Mouse (Mus musculus): Measurements from ENCODE around the gene Gm16253. TPM values are rescaled to one million over a fixed set of nuclear protein-coding genes. Genes with fewer than 3 reads are reported as not detected.

Gm16253 gene
- polyA plus RNA-seq, 1 experiment = not detected

DNA sequence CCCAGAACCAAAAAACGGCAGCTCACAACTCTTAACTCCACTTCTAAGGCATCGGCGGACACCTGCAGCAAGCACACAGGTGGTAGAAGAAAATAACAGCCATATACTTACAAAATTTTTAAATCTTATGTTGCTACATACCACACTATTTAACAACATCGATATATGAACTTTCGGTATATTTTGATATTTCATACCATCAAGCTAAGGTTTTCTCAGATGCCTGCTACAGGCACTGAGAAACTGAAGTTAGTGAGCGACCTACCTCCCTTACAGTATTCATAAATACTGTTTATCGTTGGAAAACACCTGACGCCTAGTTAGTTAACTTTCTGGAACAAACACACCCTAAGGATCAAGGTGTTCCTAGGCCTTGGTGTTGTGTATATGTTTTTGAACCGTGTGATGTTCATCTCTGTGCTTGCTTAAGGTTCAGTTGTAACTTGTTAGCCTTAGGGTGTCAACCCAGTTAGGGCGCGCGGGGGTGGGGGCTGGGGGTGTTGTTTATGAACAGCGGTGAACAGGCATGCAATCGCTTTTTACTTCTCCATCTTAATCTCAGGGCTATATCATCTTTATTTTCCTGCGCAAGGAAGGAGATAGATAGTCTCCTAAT, 20.7 kb upstream of the Gm16253 start:
- H3K4me3 ChIP-seq (ENCODE audit: insufficient read depth, low read length) = 0 out of 2 replicates have a peak overlapping the region, but pooled peaks have one; percentile 6
- H3K27ac ChIP-seq (ENCODE audit: insufficient read depth, low read depth, low read length) = no peak overlapping the region
- TF ChIP-seq POLR2A (IDR thresholded peaks at IDR 0.05; ENCODE audit: borderline replicate concordance, low read depth, low read length) (no peak), CTCF (IDR thresholded peaks at IDR 0.05; ENCODE audit: low read depth, low read length) (no peak)
- peaks cover 22% of the 10 kb centered on the region for H3K4me1 ChIP-seq (ENCODE audit: control insufficient read depth, insufficient read depth, low read length)

DNA sequence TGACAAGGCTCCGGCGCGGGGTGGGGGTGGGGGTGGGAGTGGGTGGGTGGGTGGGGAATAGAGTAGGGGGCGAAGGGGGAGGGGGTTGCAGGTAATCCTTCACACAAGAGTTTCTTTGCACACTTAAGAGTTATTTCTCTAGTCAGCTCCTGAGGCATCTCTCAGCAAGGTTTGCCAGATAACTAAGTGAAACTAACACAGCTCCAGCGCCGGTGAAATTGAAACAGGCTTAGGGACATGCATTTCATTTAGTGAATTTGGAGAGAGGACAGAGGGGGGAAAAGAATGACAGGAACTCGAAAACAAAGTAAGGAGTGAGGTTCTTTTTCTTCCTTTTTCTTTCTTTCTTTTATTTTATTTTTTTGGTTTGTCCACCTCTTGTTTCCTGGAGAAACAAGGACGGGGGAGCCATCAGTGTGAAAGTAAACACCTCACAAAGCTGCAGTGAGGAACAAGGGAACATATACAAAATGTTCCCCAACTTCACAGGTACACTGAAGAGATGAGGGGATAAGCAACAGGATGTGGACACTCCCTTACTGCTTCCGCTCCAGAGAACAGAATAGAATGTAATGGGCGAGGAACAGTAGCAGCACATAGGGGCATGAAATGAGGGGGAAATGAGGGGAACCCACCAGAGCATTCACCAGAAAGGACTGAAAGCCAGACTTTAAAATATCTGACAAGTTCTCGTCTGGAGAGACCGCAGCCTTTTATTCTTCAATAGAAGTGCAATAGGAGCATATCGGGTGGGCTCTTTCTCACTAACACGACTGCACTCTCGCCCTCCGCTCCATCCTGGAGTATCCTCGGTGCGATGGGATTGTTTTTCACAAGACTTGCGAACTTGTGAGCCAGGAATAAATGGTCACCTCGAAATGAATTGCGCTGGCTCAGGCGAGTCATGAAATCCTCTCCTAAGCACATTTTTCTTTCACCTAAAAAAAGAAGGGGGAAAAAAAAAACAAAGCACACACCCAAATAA, 19.8 kb upstream of the Gm16253 start:
- peaks cover 17% of the 10 kb centered on the region for H3K4me1 ChIP-seq (ENCODE audit: control insufficient read depth, insufficient read depth, low read length)
- peak overlapping the region; percentile 69 for H3K4me3 ChIP-seq (ENCODE audit: insufficient read depth, low read length)
- peak overlapping the region; percentile 96 for H3K27ac ChIP-seq (ENCODE audit: insufficient read depth, low read depth, low read length)
- no peak for TF ChIP-seq CTCF (IDR thresholded peaks at IDR 0.05; ENCODE audit: low read depth, low read length)
- TF ChIP-seq POLR2A (IDR thresholded peaks at IDR 0.05; ENCODE audit: borderline replicate concordance, low read depth, low read length) = no peak

DNA sequence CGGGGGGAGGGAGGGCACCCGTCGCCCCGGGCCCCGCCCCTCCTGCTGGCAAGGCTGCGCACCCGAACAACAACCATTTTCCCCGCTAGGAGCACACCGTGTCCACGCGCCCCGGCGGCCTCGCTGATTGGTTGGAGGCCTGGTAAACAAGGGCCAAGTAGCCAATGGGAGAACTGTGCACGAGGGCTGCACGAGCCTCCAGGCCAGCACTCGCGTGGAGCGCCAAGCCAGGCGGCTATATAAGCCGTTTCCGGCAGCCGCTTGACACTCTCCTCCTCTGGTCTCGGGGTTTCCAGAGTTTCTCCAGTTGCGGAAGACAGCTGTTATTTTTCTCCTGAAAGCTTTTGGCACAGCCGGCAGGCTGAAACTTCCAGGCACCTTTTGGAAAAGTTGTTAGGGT, 19.1 kb upstream of the Gm16253 start, which contains the start of gene Txnip:
Gene Txnip, plus strand, starts transcription at position 264 of the 400 bp plus-strand sequence.
- Histone ChIP-seq H3K27ac (ENCODE audit: insufficient read depth, low read depth, low read length) (peak within 1 kb of the TSS; percentile 100), H3K4me3 (ENCODE audit: insufficient read depth, low read length) (peak within 1 kb of the TSS; percentile 85), H3K4me1 (ENCODE audit: control insufficient read depth, insufficient read depth, low read length) (peaks cover 16% of the 10 kb centered on the region)
- TF ChIP-seq POLR2A (IDR thresholded peaks at IDR 0.05; ENCODE audit: borderline replicate concordance, low read depth, low read length) (peak; percentile 98), CTCF (IDR thresholded peaks at IDR 0.05; ENCODE audit: low read depth, low read length) (no peak)

DNA sequence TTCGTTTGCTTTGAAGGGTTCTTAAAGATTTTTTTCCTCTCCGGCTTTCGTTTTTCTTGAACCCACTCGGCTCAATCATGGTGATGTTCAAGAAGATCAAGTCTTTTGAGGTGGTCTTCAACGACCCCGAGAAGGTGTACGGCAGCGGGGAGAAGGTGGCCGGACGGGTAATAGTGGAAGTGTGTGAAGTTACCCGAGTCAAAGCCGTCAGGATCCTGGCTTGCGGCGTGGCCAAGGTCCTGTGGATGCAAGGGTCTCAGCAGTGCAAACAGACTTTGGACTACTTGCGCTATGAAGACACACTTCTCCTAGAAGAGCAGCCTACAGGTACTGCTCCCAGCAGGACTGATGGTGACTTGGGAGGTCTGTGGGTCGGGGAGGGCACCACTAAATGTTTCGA, 18.6 kb upstream of the Gm16253 start:
- peak overlapping the region; percentile 85 for H3K4me3 ChIP-seq (ENCODE audit: insufficient read depth, low read length)
- TF ChIP-seq POLR2A (IDR thresholded peaks at IDR 0.05; ENCODE audit: borderline replicate concordance, low read depth, low read length) = no peak
- TF ChIP-seq CTCF (IDR thresholded peaks at IDR 0.05; ENCODE audit: low read depth, low read length) = no peak
- H3K4me1 ChIP-seq (ENCODE audit: control insufficient read depth, insufficient read depth, low read length) = peaks cover 16% of the 10 kb centered on the region
- peak overlapping the region; percentile 100 for H3K27ac ChIP-seq (ENCODE audit: insufficient read depth, low read depth, low read length)

DNA sequence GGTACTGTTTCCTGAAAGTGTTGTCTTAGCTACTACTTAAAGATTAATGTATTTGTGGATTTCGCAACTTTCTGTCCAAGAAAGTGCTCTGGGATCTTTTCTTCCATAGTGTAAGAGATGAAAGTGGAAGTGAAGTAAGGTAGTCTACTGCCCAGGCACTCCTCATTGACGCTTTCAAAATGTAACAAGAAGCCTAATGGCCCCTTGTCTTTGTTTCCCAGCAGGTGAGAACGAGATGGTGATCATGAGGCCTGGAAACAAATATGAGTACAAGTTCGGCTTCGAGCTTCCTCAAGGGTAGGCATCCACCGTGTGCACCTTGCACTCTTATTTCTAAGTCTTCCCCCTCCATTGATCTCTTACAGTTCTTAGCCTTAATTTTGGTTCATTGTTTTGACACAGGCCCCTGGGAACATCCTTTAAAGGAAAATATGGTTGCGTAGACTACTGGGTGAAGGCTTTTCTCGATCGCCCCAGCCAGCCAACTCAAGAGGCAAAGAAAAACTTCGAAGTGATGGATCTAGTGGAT, 18.1 kb upstream of the Gm16253 start:
- no peak for TF ChIP-seq POLR2A (IDR thresholded peaks at IDR 0.05; ENCODE audit: borderline replicate concordance, low read depth, low read length)
- TF ChIP-seq CTCF (IDR thresholded peaks at IDR 0.05; ENCODE audit: low read depth, low read length) = no peak
- Histone ChIP-seq H3K4me3 (ENCODE audit: insufficient read depth, low read length) (peak overlapping the region; percentile 85), H3K4me1 (ENCODE audit: control insufficient read depth, insufficient read depth, low read length) (peaks cover 17% of the 10 kb centered on the region), H3K27ac (ENCODE audit: insufficient read depth, low read depth, low read length) (peak overlapping the region; percentile 100)

DNA sequence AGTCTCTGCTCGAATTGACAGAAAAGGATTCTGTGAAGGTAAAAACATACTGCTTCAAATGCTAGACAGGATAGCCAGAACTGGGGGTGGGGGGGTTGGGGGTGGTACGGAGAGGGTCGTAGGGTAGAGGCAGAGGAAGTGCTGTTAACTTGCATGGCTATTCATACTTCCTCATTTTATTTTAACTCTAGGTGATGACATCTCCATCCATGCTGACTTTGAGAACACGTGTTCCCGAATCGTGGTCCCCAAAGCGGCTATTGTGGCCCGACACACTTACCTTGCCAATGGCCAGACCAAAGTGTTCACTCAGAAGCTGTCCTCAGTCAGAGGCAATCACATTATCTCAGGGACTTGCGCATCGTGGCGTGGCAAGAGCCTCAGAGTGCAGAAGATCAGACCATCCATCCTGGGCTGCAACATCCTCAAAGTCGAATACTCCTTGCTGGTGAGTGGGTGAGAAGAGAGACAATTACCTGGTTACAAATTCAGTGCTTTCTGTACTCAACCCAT, 17.3 kb upstream of the Gm16253 start:
- peak overlapping the region; percentile 100 for H3K27ac ChIP-seq (ENCODE audit: insufficient read depth, low read depth, low read length)

DNA sequence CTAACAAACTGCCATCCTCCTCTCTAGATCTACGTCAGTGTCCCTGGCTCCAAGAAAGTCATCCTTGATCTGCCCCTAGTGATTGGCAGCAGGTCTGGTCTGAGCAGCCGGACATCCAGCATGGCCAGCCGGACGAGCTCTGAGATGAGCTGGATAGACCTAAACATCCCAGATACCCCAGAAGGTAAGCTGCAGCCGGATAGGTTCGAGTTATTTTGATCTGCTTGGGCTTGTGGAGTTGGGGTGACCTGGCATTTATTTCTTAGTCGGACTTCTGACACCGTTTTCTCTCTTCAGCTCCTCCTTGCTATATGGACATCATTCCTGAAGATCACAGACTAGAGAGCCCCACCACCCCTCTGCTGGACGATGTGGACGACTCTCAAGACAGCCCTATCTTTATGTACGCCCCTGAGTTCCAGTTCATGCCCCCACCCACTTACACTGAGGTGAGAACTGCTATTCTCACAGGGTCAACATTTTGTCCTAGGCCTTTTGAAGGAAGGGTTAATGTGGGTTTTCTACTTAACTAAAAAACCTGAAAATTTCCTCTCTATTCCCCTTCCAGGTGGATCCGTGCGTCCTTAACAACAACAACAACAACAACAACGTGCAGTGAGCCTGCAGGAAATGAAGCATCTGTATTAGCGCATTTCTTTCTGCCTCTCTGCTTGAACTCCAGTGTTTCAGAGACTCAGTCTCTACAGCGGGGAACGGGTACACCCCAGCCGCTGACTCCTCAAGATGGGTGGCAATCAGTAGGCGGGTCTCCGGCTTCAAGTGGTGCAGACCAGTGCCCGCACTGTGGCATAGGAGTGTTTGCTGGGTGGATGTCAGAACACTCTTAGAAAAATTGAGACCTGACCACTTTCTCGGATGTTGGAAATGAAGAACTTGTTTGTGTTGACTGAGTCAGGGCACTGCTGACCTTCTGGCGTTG, 16.6 kb upstream of the Gm16253 start:
- H3K4me3 ChIP-seq (ENCODE audit: insufficient read depth, low read length) = peak overlapping the region; percentile 85
- H3K27ac ChIP-seq (ENCODE audit: insufficient read depth, low read depth, low read length) = peak overlapping the region; percentile 100
- no peak for TF ChIP-seq CTCF (IDR thresholded peaks at IDR 0.05; ENCODE audit: low read depth, low read length)
- no peak for TF ChIP-seq POLR2A (IDR thresholded peaks at IDR 0.05; ENCODE audit: borderline replicate concordance, low read depth, low read length)
- H3K4me1 ChIP-seq (ENCODE audit: control insufficient read depth, insufficient read depth, low read length) = peaks cover 21% of the 10 kb centered on the region

More for the DNA sequence above, 17.3 kb upstream of the Gm16253 start:
- TF ChIP-seq CTCF (IDR thresholded peaks at IDR 0.05; ENCODE audit: low read depth, low read length) = no peak
- TF ChIP-seq POLR2A (IDR thresholded peaks at IDR 0.05; ENCODE audit: borderline replicate concordance, low read depth, low read length) = no peak
- Histone ChIP-seq H3K4me1 (ENCODE audit: control insufficient read depth, insufficient read depth, low read length) (peaks cover 19% of the 10 kb centered on the region), H3K4me3 (ENCODE audit: insufficient read depth, low read length) (peak overlapping the region; percentile 85)

DNA sequence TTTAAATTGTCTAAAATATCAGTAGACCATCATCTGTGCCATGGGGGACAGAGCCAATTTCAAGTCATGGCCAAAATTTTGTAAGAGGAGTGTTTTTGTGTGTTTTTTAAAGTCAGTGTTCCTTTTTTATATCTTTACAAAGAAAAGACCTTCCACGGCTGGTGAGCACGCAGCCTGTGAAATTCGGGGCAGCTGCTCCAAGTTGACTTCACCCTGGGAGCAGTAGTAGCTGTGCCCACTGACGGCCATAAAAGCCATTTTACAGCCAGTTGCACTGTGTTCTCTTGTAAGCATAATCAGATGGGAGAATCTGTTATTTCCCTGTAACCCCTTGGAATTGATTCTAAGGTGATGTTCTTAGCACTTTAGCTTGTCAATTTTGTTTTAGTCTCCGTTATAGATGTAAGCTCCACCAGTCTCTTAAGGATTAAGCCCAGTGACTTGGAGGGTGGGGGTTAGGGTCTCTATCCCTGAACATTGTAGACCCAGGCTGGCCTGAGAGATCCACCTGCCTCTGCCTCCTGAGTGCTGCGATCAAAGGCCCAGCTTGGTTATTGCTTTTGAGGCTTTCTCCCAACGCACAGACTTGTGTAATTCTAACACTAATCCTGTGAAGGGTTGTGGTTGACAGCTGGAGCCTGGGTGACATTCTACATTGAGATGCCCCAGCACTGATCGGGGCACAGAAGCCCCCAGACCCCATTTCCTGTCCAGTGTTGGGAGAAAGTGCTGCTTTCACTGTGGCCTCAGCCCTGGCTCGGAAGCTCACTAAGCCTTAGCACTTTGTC, 15.7 kb upstream of the Gm16253 start:
- H3K27ac ChIP-seq (ENCODE audit: insufficient read depth, low read depth, low read length) = peak overlapping the region; percentile 100
- H3K4me1 ChIP-seq (ENCODE audit: control insufficient read depth, insufficient read depth, low read length) = peaks cover 30% of the 10 kb centered on the region
- peak overlapping the region; percentile 85 for H3K4me3 ChIP-seq (ENCODE audit: insufficient read depth, low read length)
- TF ChIP-seq CTCF (IDR thresholded peaks at IDR 0.05; ENCODE audit: low read depth, low read length) (no peak), POLR2A (IDR thresholded peaks at IDR 0.05; ENCODE audit: borderline replicate concordance, low read depth, low read length) (no peak)

Data from bone marrow macrophage, adult 2 months (primary cell).